Mouse (Mus musculus) megakaryocyte, embryonic 14.5 days (primary cell): ENCODE results near the gene Il6ra.

Experiments used
- FLI1 ChIP-seq: IDR thresholded peaks from 2 replicates; pipeline ENCODE4 v1.6.1; 2012; ENCODE audit warnings: low read length, inconsistent platforms, mixed read lengths
- GATA1 ChIP-seq: IDR thresholded peaks from 3 replicates; pipeline ENCODE4 v1.6.1; 2012; ENCODE audit warnings: mixed read lengths, low read length, inconsistent platforms, borderline replicate concordance

DNA sequence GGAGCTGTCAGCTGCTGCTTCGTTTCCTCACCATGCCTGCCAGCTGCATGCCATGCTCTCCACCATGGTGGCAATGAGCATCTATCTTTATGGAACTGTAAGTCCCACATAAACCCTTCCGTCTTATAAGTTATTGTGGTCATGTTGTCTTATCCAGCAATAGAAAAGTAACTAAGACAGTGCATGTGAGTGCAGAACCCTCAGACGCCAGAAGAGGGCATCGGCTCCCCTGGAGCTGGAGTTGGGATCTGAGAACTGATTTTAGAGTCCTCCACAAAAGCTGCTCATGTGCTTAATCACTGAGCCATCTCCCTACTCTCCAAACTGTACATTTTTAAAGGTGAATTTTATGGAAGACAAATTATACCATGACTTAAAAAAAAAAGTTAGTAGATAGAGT lies 95.9 kb downstream of the Il6ra start:
- TF ChIP-seq GATA1 (no peak), FLI1 (no peak)
